Mouse (Mus musculus) cerebellum, adult 2 months (tissue): ENCODE measurements around the gene Arcn1.

Source experiments
- CTCF ChIP-seq: fragments of 200-500 bp; IDR thresholded peaks from 2 replicates; pipeline ENCODE4 v1.5.1; 2011; ENCODE audit warnings: low read depth, mild to moderate bottlenecking, control low read depth, low read length, moderate library complexity, borderline replicate concordance; ENCODE audit not compliant: insufficient read depth
- POLR2A ChIP-seq: fragments of 200-500 bp; IDR thresholded peaks from 2 replicates; pipeline ENCODE4 v1.6.1; 2011; ENCODE audit warnings: low read length, control low read depth, borderline replicate concordance; ENCODE audit not compliant: insufficient read depth

- TF ChIP-seq CTCF (no peak), POLR2A (no peak)
These were observed 51.8 kb downstream of the Arcn1 start for GRCm38 (mm10) chr9:44715705-44716362.
